Mouse (Mus musculus): Measurements from ENCODE around the gene Dnm1.
A peak's percentile ranks its signal among the peaks of the same experiment; 100 is the strongest.

GRCm38 (mm10) chr2:32259657-32260417 lies 93.3 kb downstream of the Dnm1 start, which contains the start of gene Uck1:
- no peak for TF ChIP-seq CTCF (IDR thresholded peaks at IDR 0.05; ENCODE audit: borderline replicate concordance, insufficient read depth, low read depth, low read length)
- TF ChIP-seq POLR2A (IDR thresholded peaks at IDR 0.05; ENCODE audit: borderline replicate concordance, insufficient read depth, low read length): peak; percentile 87

All from cerebellum, adult 2 months (tissue).